Mouse (Mus musculus): ENCODE measurements at regions not wholly inside any gene's neighbourhood (a gene's known extent, or its start where the extent isn't known, plus 50 kb on each side); places are given as distances from the start of the nearest gene placed in this dataset.
A peak's percentile ranks its signal among the peaks of the same experiment; 100 is the strongest.

- Histone ChIP-seq H3K27ac (ENCODE audit: low read length) (no peak overlapping the region), H3K4me1 (ENCODE audit: control insufficient read depth, insufficient read depth, low read length) (peaks cover 9% of the 10 kb centered on the region), H3K9me3 (replicated peaks; ENCODE audit: control insufficient read depth, low read length) (no peaks in the 10 kb centered on the region), H3K4me2 (ENCODE audit: low read depth, low read length) (no peak overlapping the region), H3K4me3 (ENCODE audit: low read length) (no peak overlapping the region), H3K27me3 (ENCODE audit: control insufficient read depth, insufficient read depth, low read length) (no peaks in the 10 kb centered on the region), H3K9ac (ENCODE audit: low read length) (no peak overlapping the region), H3K36me3 (ENCODE audit: control insufficient read depth, insufficient read depth) (no peaks in the 10 kb centered on the region)
- 45% methylated on average over 3 of the region's 3 CpGs for WGBS
- no peak for ATAC-seq (replicated peaks; ENCODE audit: extremely low read depth, insufficient read depth, low FRiP score)
Measured at GRCm38 (mm10) chr2:46445306-46445705, 1328.1 kb upstream of the Zeb2 start.

GRCm38 (mm10) chr2:46443686-46444180 lies 1326.5 kb upstream of the Zeb2 start:
- Histone ChIP-seq H3K36me3 (ENCODE audit: control insufficient read depth, insufficient read depth) (no peaks in the 10 kb centered on the region), H3K27me3 (ENCODE audit: control insufficient read depth, insufficient read depth, low read length) (no peaks in the 10 kb centered on the region), H3K9ac (ENCODE audit: low read length) (no peak overlapping the region), H3K4me3 (ENCODE audit: low read length) (no peak overlapping the region; the same call in 1 of the 2 replicates), H3K4me2 (ENCODE audit: low read depth, low read length) (peak overlapping the region; percentile 34), H3K27ac (ENCODE audit: low read length) (peak overlapping the region; percentile 79), H3K4me1 (ENCODE audit: control insufficient read depth, insufficient read depth, low read length) (peaks cover 9% of the 10 kb centered on the region), H3K9me3 (replicated peaks; ENCODE audit: control insufficient read depth, low read length) (no peaks in the 10 kb centered on the region)
- ATAC-seq (replicated peaks; ENCODE audit: extremely low read depth, insufficient read depth, low FRiP score): peak; percentile 82
- 20% methylated on average over 5 of the region's 5 CpGs for WGBS

- no peak overlapping the region for H3K9ac ChIP-seq (ENCODE audit: low read length)
- ATAC-seq (replicated peaks; ENCODE audit: extremely low read depth, insufficient read depth, low FRiP score): peak; percentile 83
- peak overlapping the region; percentile 34 for H3K4me2 ChIP-seq (ENCODE audit: low read depth, low read length)
Measured at GRCm38 (mm10) chr2:46443061-46443685, 1326.0 kb upstream of the Zeb2 start.

GRCm38 (mm10) chr2:46442576-46442975 lies 1325.4 kb upstream of the Zeb2 start:
- ATAC-seq (replicated peaks; ENCODE audit: extremely low read depth, insufficient read depth, low FRiP score): no peak
- H3K4me1 ChIP-seq (ENCODE audit: control insufficient read depth, insufficient read depth, low read length): peaks cover 9% of the 10 kb centered on the region
- H3K4me3 ChIP-seq (ENCODE audit: low read length): no peak overlapping the region
- H3K9me3 ChIP-seq (replicated peaks; ENCODE audit: control insufficient read depth, low read length): no peaks in the 10 kb centered on the region
- H3K9ac ChIP-seq (ENCODE audit: low read length): 0 out of 2 replicates have a peak overlapping the region, but pooled peaks have one; percentile 17
- peak overlapping the region; percentile 79 for H3K27ac ChIP-seq (ENCODE audit: low read length)
- no peak overlapping the region for H3K4me2 ChIP-seq (ENCODE audit: low read depth, low read length)
- no peaks in the 10 kb centered on the region for H3K36me3 ChIP-seq (ENCODE audit: control insufficient read depth, insufficient read depth)
- H3K27me3 ChIP-seq (ENCODE audit: control insufficient read depth, insufficient read depth, low read length): no peaks in the 10 kb centered on the region
- 49% methylated on average over 6 of the region's 6 CpGs for WGBS

More at GRCm38 (mm10) chr2:46443061-46443685, 1326.0 kb upstream of the Zeb2 start:
- H3K27ac ChIP-seq (ENCODE audit: low read length): peak overlapping the region; percentile 79
- no peak overlapping the region for H3K4me3 ChIP-seq (ENCODE audit: low read length)
- no peaks in the 10 kb centered on the region for H3K9me3 ChIP-seq (replicated peaks; ENCODE audit: control insufficient read depth, low read length)
- peaks cover 9% of the 10 kb centered on the region for H3K4me1 ChIP-seq (ENCODE audit: control insufficient read depth, insufficient read depth, low read length)
- no peaks in the 10 kb centered on the region for H3K36me3 ChIP-seq (ENCODE audit: control insufficient read depth, insufficient read depth)
- 18% methylated on average over 6 of the region's 6 CpGs for WGBS
- no peaks in the 10 kb centered on the region for H3K27me3 ChIP-seq (ENCODE audit: control insufficient read depth, insufficient read depth, low read length)

- no peak for ATAC-seq (replicated peaks; ENCODE audit: extremely low read depth, insufficient read depth, low FRiP score)
- Histone ChIP-seq H3K9ac (ENCODE audit: low read length) (no peak overlapping the region), H3K27ac (ENCODE audit: low read length) (no peak overlapping the region), H3K27me3 (ENCODE audit: control insufficient read depth, insufficient read depth, low read length) (no peaks in the 10 kb centered on the region), H3K9me3 (replicated peaks; ENCODE audit: control insufficient read depth, low read length) (no peaks in the 10 kb centered on the region), H3K4me2 (ENCODE audit: low read depth, low read length) (no peak overlapping the region), H3K4me1 (ENCODE audit: control insufficient read depth, insufficient read depth, low read length) (peaks cover 9% of the 10 kb centered on the region), H3K36me3 (ENCODE audit: control insufficient read depth, insufficient read depth) (no peaks in the 10 kb centered on the region), H3K4me3 (ENCODE audit: low read length) (no peak overlapping the region)
- WGBS: 85% methylated on average over 8 of the region's 8 CpGs
Measured at GRCm38 (mm10) chr2:46441927-46442326, 1324.7 kb upstream of the Zeb2 start.

GRCm38 (mm10) chr2:46441348-46441747 lies 1324.2 kb upstream of the Zeb2 start:
- H3K4me2 ChIP-seq (ENCODE audit: low read depth, low read length): no peak overlapping the region
- WGBS: 84% methylated on average over 5 of the region's 5 CpGs
- no peak overlapping the region for H3K27ac ChIP-seq (ENCODE audit: low read length)
- H3K4me3 ChIP-seq (ENCODE audit: low read length): no peak overlapping the region
- no peaks in the 10 kb centered on the region for H3K27me3 ChIP-seq (ENCODE audit: control insufficient read depth, insufficient read depth, low read length)
- H3K36me3 ChIP-seq (ENCODE audit: control insufficient read depth, insufficient read depth): no peaks in the 10 kb centered on the region
- H3K4me1 ChIP-seq (ENCODE audit: control insufficient read depth, insufficient read depth, low read length): peaks cover 9% of the 10 kb centered on the region
- H3K9me3 ChIP-seq (replicated peaks; ENCODE audit: control insufficient read depth, low read length): no peaks in the 10 kb centered on the region
- no peak overlapping the region for H3K9ac ChIP-seq (ENCODE audit: low read length)
- ATAC-seq (replicated peaks; ENCODE audit: extremely low read depth, insufficient read depth, low FRiP score): no peak

GRCm38 (mm10) chr2:46440038-46440437 lies 1322.8 kb upstream of the Zeb2 start:
- Histone ChIP-seq H3K27ac (ENCODE audit: low read length) (no peak overlapping the region), H3K36me3 (ENCODE audit: control insufficient read depth, insufficient read depth) (no peaks in the 10 kb centered on the region), H3K27me3 (ENCODE audit: control insufficient read depth, insufficient read depth, low read length) (no peaks in the 10 kb centered on the region), H3K4me1 (ENCODE audit: control insufficient read depth, insufficient read depth, low read length) (peaks cover 9% of the 10 kb centered on the region), H3K4me2 (ENCODE audit: low read depth, low read length) (no peak overlapping the region), H3K9me3 (replicated peaks; ENCODE audit: control insufficient read depth, low read length) (no peaks in the 10 kb centered on the region), H3K9ac (ENCODE audit: low read length) (no peak overlapping the region), H3K4me3 (ENCODE audit: low read length) (no peak overlapping the region)
- no peak for ATAC-seq (replicated peaks; ENCODE audit: extremely low read depth, insufficient read depth, low FRiP score)
- 80% methylated on average over 2 of the region's 2 CpGs for WGBS

- H3K9ac ChIP-seq (ENCODE audit: low read length): no peak overlapping the region
- no peak overlapping the region for H3K4me3 ChIP-seq (ENCODE audit: low read length)
- ATAC-seq (replicated peaks; ENCODE audit: extremely low read depth, insufficient read depth, low FRiP score): no peak
- WGBS: 81% methylated on average over 1 of the region's 1 CpGs
- no peaks in the 10 kb centered on the region for H3K9me3 ChIP-seq (replicated peaks; ENCODE audit: control insufficient read depth, low read length)
- H3K4me2 ChIP-seq (ENCODE audit: low read depth, low read length): no peak overlapping the region
- H3K27me3 ChIP-seq (ENCODE audit: control insufficient read depth, insufficient read depth, low read length): no peaks in the 10 kb centered on the region
- H3K27ac ChIP-seq (ENCODE audit: low read length): no peak overlapping the region
- no peaks in the 10 kb centered on the region for H3K4me1 ChIP-seq (ENCODE audit: control insufficient read depth, insufficient read depth, low read length)
- H3K36me3 ChIP-seq (ENCODE audit: control insufficient read depth, insufficient read depth): no peaks in the 10 kb centered on the region
Measured at GRCm38 (mm10) chr2:46418281-46418680, 1301.1 kb upstream of the Zeb2 start.

- WGBS: 82% methylated on average over 1 of the region's 1 CpGs
- Histone ChIP-seq H3K4me2 (ENCODE audit: low read depth, low read length) (no peak overlapping the region), H3K4me1 (ENCODE audit: control insufficient read depth, insufficient read depth, low read length) (no peaks in the 10 kb centered on the region), H3K9me3 (replicated peaks; ENCODE audit: control insufficient read depth, low read length) (no peaks in the 10 kb centered on the region), H3K4me3 (ENCODE audit: low read length) (no peak overlapping the region), H3K27ac (ENCODE audit: low read length) (no peak overlapping the region), H3K36me3 (ENCODE audit: control insufficient read depth, insufficient read depth) (no peaks in the 10 kb centered on the region), H3K9ac (ENCODE audit: low read length) (no peak overlapping the region), H3K27me3 (ENCODE audit: control insufficient read depth, insufficient read depth, low read length) (no peaks in the 10 kb centered on the region)
- ATAC-seq (replicated peaks; ENCODE audit: extremely low read depth, insufficient read depth, low FRiP score): no peak
Measured at GRCm38 (mm10) chr2:46402373-46403114, 1285.3 kb upstream of the Zeb2 start.
